Mouse (Mus musculus) cerebellum, adult 2 months (tissue): ENCODE data around the gene Arhgap35.
"Not testable (repeated sequence)": the region's sequence is repeated elsewhere in the genome, so short reads cannot be mapped to it uniquely, and the experiment has no call there.

Source experiments
- CTCF ChIP-seq: fragments of 200-500 bp; IDR thresholded peaks from 2 replicates; pipeline ENCODE4 v1.5.1; 2011; ENCODE audit warnings: low read depth, mild to moderate bottlenecking, control low read depth, low read length, moderate library complexity, borderline replicate concordance; ENCODE audit not compliant: insufficient read depth
- POLR2A ChIP-seq: fragments of 200-500 bp; IDR thresholded peaks from 2 replicates; pipeline ENCODE4 v1.6.1; 2011; ENCODE audit warnings: low read length, control low read depth, borderline replicate concordance; ENCODE audit not compliant: insufficient read depth

GRCm38 (mm10) chr7:16633913-16634312 is 19.1 kb upstream of the Arhgap35 start:
- TF ChIP-seq POLR2A, CTCF: not testable (repeated sequence)
